Mouse (Mus musculus): ENCODE data around the gene Etv5.

The Etv5 gene

DNA sequence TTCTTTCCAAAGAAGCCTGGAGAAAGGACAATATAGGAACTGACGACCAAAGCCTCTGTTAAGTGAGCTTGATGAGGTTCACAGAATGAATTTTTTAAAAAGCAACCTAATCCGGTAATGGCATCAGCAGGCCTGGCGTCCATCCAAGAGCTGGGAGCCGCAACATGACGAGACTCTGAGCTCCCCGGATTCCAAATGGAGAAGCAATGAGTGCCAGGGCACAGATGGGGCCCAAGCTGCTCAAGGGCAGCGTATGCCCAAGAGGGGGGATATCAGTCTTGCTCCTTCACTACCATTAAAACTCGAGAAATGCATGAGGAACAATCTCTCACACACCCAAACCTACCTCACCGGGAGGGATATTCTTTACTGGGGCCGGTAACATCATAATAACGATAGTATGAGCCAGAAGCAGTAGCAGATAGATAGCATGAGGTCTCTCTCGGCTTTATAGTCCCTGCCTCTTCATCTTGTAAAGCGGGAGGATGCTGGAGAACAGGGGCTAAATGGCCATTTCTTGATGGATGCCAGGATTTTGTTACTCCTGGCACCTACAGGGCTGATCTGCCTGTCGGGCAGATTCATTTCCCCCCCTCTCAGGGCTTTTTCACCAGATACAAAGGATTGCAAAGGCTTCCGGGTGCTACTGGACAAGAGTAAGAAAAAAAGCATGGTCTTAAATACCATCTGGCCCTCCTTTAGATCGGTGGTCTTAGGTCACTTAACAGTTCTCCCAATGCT lies 9.1 kb downstream of the Etv5 start:
- no peak for DNase-seq (ENCODE audit: low spot score)

DNA sequence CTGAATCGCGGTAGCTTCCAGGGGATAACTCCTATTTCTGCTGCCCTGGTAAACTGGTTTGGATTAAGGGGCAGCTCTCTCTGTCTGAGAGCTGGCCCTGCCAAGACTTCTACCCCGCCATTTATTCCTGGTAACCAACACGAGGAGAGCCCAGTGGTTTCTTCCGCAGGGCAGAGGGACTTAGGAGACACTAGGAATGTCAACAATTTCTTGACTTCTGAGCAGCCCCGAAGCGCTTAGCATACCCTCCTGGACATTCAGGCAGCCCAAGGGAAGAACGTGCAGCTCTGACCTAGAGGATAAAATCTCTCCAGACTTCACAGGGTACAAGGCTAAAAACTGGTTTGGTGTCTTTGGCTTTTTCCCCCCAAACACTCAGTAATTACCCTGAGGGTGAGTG lies 10.1 kb downstream of the Etv5 start:
- peak; percentile 58 for DNase-seq (ENCODE audit: low spot score)

GRCm38 (mm10) chr16:22428853-22429341 lies 10.6 kb downstream of the Etv5 start:
- peak; percentile 95 for DNase-seq (ENCODE audit: low spot score)

DNA sequence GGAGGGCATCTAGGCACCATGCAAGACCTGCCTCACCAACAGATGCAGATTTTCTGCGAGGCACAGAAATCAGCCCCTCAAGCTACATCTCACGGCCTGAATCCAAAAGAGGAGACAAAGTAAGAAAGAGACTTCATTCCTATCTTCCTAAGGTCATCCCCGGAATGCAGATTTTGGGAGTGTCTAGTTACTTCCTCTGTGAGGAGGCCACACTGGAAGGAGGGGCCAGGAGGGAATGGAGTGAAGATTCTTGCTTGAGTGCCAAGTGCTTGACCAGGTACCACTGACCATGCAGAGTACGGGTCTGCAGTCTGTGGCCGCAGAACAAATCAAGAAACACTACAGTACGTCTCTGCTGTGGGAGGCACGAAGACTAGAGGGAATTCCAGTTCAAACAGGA lies 12.7 kb downstream of the Etv5 start:
- DNase-seq (ENCODE audit: low spot score) = no peak

DNA sequence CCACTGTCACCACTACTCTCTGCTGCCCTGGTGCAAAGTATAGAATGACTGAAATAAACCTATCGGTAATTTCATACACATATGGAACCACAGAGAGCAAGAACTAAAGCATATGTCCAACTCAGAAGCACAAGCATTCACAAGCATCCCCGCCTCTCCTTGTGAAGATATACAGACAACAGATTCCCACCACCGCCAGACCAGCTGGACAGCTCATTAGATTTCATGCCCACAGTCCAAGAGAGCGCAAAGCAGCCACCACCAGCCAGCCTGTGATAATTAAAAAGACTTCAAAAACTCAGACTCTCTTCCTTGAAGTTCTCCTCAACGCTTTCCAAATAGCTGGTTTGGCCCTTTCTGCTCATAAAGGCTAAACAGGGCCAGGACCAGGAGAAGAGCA lies 17.3 kb downstream of the Etv5 start:
- DNase-seq (ENCODE audit: low spot score) = no peak

DNA sequence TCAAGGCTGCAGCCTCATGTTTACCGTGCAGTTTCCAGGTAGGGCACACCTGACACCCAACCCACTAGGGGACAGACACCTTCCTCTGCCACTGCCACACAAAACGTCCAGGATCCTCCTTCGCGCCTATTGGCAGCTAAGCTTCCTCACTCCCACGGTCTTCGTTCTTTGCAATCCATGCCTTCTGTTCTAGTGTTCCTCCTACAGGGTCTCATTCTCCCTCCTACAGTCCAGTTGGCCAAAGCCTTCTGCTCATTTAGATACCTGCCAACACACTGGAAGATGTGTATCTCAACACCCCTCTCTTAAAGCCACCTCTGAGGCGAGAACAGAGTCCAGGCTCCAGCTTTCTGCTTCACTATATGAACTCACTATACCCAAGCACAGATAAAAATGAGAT lies 21.6 kb downstream of the Etv5 start:
- DNase-seq (ENCODE audit: low spot score) = no peak

- no peak for DNase-seq (ENCODE audit: low spot score)
These were observed 22.5 kb downstream of the Etv5 start for GRCm38 (mm10) chr16:22417044-22417443.

- no peak for DNase-seq (ENCODE audit: low spot score)
These were observed 23.2 kb downstream of the Etv5 start for GRCm38 (mm10) chr16:22416140-22416848.

DNA sequence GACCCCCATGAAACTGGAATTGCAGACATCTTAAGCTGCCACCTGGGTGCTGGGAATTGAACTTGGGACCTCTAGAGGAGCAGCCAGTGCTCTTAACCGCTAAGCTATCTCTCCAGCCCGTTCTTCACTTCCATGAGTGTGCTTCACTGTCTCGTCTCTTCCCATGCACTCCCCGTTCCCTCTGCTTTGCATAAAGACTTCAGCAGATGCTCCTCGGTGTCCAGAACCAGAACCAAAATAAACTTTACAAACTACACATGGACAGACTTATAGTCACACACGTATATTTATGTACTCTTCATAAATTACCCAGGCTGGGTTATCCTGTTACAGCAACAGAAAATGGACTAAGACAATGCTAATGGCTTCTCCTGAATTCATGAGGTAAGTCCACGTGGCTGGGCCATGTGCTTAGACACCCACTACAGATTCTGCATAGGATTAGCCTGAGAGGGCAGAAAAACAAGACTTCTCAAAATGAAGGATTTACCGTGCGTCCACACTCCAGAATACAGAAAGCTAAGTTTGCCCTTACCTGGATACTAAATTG lies 25.2 kb downstream of the Etv5 start:
- no peak for DNase-seq (ENCODE audit: low spot score)

DNA sequence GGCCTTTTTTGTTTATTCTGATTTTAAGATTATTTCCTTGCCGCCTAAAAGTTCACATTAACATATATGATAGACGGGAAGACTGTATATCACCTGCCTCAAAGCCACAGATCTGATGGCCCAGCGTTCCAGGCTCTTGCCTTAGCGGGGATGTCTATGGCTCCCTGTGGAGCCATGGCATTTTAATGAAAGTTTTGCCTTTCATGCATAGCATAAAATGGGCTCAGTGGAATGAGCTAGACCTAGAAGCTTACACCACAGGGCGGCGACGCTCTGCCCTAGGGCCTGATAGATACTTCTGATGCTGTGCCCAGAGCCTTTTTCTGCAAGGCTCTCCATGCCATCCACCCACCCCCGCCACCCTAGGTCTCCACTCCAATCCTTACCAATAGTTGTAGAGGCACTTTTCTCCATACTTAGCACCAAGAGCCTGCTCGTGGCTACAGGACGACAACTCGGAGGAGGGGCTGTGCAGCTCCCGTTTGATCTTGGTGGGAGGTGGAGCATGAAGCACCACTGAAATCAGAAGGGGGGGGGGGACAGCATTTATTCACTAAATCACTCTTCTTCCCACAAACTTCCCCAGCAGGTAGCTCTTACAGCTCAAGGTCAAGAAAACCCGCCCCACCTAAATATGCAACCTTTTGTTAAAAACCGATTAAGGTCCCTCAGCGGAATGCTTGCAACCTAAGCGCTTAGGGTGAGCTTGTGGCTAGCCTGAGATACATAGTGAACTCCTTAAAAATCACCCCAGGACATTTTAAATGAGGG lies 26.9 kb downstream of the Etv5 start:
- no peak for DNase-seq (ENCODE audit: low spot score)

DNA sequence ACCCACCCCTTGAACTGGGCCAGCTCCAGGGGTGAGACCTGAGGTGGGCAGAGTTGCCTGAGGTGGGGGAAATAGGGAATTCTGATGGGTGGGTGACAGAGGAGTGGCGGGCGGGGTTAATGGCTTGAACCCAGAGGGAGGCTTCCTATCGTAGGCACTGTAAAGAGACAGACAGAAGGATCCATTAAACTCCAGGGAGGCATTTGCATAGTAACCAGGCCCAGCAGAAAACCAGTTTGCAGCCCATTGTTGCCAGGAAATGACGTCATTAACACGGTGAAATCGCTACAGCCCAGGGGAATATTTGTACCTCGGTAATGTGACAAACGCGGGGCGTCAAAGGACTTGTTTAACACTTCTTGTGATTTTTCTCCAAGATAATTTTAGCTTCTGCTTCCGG lies 27.8 kb downstream of the Etv5 start:
- no peak for DNase-seq (ENCODE audit: low spot score)

- DNase-seq (ENCODE audit: low spot score) = no peak
These were observed 29.5 kb downstream of the Etv5 start for GRCm38 (mm10) chr16:22410000-22410399.

GRCm38 (mm10) chr16:22408642-22409360 lies 30.7 kb downstream of the Etv5 start:
- no peak for DNase-seq (ENCODE audit: low spot score)

DNA sequence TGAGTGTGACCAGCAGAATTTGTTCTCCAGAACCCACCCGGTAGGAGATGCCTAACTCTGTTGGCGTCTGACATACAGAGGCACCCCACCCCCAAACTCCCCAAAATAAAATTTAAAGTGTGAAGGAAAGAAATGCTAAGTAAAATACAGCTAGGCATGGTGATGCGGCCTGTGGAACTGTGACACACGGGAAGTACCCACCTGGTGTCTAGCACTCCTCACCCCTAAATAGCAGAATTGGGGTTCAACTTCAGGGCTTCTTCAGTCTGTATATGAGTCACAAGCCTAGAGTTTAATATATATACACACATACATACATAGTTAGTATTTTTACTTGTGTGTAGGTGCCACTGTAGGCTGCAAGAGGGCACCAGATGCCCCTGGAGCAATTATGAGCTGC lies 32.8 kb downstream of the Etv5 start:
- no peak for DNase-seq (ENCODE audit: low spot score)

DNA sequence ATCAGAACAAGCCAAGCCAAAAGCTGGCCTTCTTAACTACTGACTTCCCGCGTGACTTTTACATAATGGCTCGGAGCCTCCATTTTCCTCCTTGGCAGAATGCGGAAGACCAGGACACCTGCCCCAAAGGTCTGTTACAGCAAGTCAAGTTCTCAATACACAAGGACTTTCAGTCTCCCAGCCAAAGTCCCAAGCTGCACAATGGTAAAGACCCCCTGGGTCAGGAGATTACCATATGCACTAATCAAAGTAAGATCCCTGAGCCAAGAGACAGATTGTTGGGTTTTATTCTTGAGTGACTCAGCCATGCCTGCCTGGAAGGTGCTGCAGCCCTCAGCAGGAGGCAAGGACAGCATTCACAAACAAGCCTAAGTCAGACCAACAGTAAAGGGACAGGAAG lies 33.5 kb downstream of the Etv5 start:
- no peak for DNase-seq (ENCODE audit: low spot score)

- no peak for DNase-seq (ENCODE audit: low spot score)
These were observed 34.0 kb downstream of the Etv5 start for GRCm38 (mm10) chr16:22405492-22405891.

DNA sequence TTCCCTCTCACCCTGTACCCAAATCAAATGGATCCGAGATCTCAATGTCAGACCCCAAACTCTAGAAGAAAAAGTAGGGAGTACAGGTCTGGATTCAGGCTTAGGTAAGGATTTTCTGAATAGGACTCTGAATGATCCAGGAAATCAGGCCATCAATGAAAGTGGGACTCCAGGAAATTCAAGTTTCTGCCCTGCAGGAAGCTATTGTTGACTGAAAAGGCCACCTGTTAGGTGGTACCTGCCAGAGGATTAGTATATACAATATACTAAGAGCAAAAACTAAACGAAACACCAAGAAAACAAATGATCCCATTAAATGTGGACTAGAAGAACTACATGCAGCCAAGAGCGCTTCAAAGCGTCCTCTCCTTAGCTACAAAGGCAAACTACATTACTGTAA lies 35.8 kb downstream of the Etv5 start:
- no peak for DNase-seq (ENCODE audit: low spot score)

- no peak for DNase-seq (ENCODE audit: low spot score)
These were observed 36.9 kb downstream of the Etv5 start for GRCm38 (mm10) chr16:22402600-22402999.

DNA sequence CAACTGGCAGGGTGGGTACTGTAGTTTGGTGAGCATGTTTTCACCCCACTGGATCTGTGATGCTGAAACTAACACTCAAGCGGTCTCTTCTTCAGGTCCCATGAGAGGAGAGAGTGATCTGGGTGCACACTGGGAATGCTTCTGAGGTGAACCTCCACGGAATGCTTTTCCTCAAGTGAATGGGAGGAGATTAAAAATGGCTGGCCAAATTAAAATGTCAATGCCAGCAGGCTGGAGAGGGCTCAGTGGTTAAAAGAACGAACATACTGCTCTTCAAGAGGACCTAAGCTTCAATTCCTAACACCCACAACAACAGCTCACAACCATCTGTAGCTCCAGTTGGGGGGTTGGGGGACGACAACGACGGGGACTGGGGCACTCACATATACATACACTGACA lies 39.3 kb downstream of the Etv5 start:
- no peak for DNase-seq (ENCODE audit: low spot score)

GRCm38 (mm10) chr16:22398784-22399453 lies 40.6 kb downstream of the Etv5 start:
- no peak for DNase-seq (ENCODE audit: low spot score)

DNA sequence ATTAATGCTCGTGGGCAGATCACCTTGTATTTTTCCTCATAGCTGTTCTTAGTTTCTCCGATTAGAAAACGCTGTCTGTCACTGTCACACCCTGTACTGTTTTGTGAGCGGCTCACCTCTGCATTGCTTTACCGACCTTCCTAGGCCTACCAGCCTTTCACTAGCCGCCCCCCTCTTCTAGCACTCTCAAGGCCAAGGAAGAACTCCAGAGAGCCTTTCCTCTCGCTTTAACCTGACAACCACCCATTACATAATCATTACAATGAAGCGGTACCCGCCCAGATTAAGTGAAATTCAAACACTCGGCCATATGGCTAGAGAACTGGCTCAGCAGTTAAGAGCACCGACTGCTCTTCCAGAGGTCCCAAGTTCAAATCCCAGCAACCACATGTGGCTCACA lies 41.2 kb downstream of the Etv5 start:
- DNase-seq (ENCODE audit: low spot score) = no peak
